Mouse (Mus musculus) liver, postnatal 0 days (tissue): ENCODE measurements around the gene Dhx40. TPM values are rescaled to one million over a fixed set of nuclear protein-coding genes. Genes with fewer than 3 reads are reported as not detected.
"Not testable (repeated sequence)": the region's sequence is repeated elsewhere in the genome, so short reads cannot be mapped to it uniquely, and the experiment has no call there.

Experiments used
- ATAC-seq: fragments of 200-750 bp; cut with Nextera tagmentation; 2 replicates; pipeline ENCODE4 v1.8.0; 2017; ENCODE audit warnings: mild to moderate bottlenecking, moderate library complexity
- DNase-seq: peaks from one replicate; pipeline ENCODE4 v3.0.0-alpha.2; 2016
- H3K27ac ChIP-seq: fragments of 300-500 bp; sonication (generic); 2 replicates; pipeline ENCODE4 v1.5.1; 2014; ENCODE audit warnings: antibody characterized with exemption, moderate library complexity, mild to moderate bottlenecking, low read depth
- H3K27me3 ChIP-seq: fragments of 300-500 bp; sonication (generic); 2 replicates; pipeline ENCODE4 v1.6.1; 2014; ENCODE audit warnings: low read length, control low read depth, mixed read lengths; ENCODE audit not compliant: insufficient read depth
- H3K36me3 ChIP-seq: fragments of 300-500 bp; sonication (generic); replicated peaks from 2 replicates; pipeline ENCODE4 v1.6.1; 2014; ENCODE audit warnings: mild to moderate bottlenecking, control low read depth, low read length, moderate library complexity, mixed read lengths; ENCODE audit not compliant: insufficient read depth
- H3K4me1 ChIP-seq: fragments of 300-500 bp; sonication (generic); 2 replicates; pipeline ENCODE4 v1.6.1; 2014; ENCODE audit warnings: antibody characterized with exemption, mild to moderate bottlenecking, control low read depth; ENCODE audit not compliant: insufficient read depth
- H3K4me2 ChIP-seq: fragments of 300-500 bp; sonication (generic); 2 replicates; pipeline ENCODE4 v1.6.1; 2014; ENCODE audit warnings: low read depth, mild to moderate bottlenecking, low read length, moderate library complexity, mixed read lengths
- H3K4me3 ChIP-seq: fragments of 300-500 bp; sonication (generic); 2 replicates; pipeline ENCODE4 v1.5.1; 2014; ENCODE audit warnings: low read depth, low read length
- H3K9ac ChIP-seq: fragments of 300-500 bp; sonication (generic); replicated peaks from 2 replicates; pipeline ENCODE4 v1.6.1; 2014; ENCODE audit warnings: mild to moderate bottlenecking, moderate library complexity
- H3K9me3 ChIP-seq: fragments of 300-500 bp; sonication (generic); 2 replicates; pipeline ENCODE4 v1.6.1; 2016; ENCODE audit warnings: mild to moderate bottlenecking, control low read depth, low read length, mixed read lengths
- CTCF ChIP-seq: sonication (generic); IDR thresholded peaks from 2 replicates; pipeline ENCODE4 v1.5.1; 2016; ENCODE audit warnings: antibody characterized with exemption, low read depth
- EP300 ChIP-seq: IDR thresholded peaks from 2 replicates; pipeline ENCODE4 v1.6.1; 2016; ENCODE audit warnings: antibody characterized with exemption, low read depth, mild to moderate bottlenecking
- WGBS: fragments of 180-500 bp; shearing (Covaris S2); extraction: QIAGEN DNeasy Blood & Tissue Kit; methylation state at CpG from one replicate; pipeline ENCODE4 v1.1.7; 2014; ENCODE audit not compliant: insufficient replicate concordance; 5-methylcytosine and 5-hydroxymethylcytosine counted together
- polyA plus RNA-seq: library from polyadenylated mRNA; unstranded; fragments of >200 nt; fragmentation: Nextera tagmentation; extraction: Ambion mirVana; gene quantifications from 2 replicates; pipeline ENCODE4 v1.2.1, GENCODE M21; 2015

Gene Dhx40
- polyA plus RNA-seq, 1 experiment from 2014 or later: 8.0 TPM

DNA sequence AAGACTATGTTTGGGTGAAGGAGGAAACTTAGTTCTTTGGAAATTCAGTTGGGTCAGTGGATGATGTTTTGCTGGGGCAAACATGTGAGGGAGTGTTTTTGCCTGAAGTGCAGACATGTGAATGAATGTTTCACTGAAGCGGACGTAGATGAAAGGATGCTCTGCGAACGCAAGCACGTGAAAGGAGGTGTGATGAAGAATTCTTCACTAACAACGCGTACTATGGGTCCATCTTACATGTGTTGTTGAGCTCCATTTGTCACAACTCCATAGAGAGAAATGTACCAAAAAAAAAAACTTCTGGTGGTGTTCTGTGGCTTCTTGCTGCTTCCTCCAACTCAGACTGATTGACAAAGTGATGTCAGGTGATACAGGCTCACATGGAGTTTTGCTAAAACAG lies 15.0 kb upstream of the Dhx40 start:
- TF ChIP-seq CTCF (no peak), EP300 (no peak)
- H3K4me1 ChIP-seq: no peaks in the 10 kb centered on the region
- no peak overlapping the region for H3K9ac ChIP-seq
- H3K27ac ChIP-seq: no peak overlapping the region
- H3K4me3 ChIP-seq: no peak overlapping the region
- no peaks in the 10 kb centered on the region for H3K36me3 ChIP-seq
- no peak overlapping the region for H3K4me2 ChIP-seq
- H3K9me3 ChIP-seq: no peaks in the 10 kb centered on the region
- ATAC-seq (no peak), DNase-seq (no peak)
- H3K27me3 ChIP-seq: no peaks in the 10 kb centered on the region
- WGBS: 89% methylated on average over 7 of the region's 7 CpGs

DNA sequence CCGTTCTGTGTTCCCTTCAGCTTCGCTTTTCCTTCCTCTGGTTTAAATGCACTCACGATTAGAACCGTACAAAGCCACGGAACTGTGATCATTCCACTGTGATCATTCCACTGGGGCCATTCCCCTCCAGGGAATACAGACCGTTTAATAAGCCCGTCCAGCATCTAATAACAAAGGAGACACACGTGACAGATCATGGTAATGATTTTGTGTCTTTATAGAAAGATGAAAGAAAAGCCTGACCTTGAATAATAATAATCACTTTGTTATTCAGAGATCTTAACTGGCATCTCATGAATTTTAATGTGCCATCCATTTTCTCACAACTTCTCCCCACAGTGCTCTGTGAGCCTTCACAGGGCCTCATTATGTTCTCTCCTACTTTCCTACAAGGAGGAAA lies 12.0 kb upstream of the Dhx40 start:
- TF ChIP-seq CTCF: no peak
- TF ChIP-seq EP300: no peak
- Histone ChIP-seq H3K4me3 (no peak overlapping the region), H3K4me2 (no peak overlapping the region), H3K36me3 (no peaks in the 10 kb centered on the region), H3K9me3 (no peaks in the 10 kb centered on the region), H3K27ac (no peak overlapping the region), H3K27me3 (no peaks in the 10 kb centered on the region), H3K9ac (no peak overlapping the region), H3K4me1 (no peaks in the 10 kb centered on the region)
- WGBS: 65% methylated on average over 8 of the region's 8 CpGs
- DNase-seq: no peak
- no peak for ATAC-seq

DNA sequence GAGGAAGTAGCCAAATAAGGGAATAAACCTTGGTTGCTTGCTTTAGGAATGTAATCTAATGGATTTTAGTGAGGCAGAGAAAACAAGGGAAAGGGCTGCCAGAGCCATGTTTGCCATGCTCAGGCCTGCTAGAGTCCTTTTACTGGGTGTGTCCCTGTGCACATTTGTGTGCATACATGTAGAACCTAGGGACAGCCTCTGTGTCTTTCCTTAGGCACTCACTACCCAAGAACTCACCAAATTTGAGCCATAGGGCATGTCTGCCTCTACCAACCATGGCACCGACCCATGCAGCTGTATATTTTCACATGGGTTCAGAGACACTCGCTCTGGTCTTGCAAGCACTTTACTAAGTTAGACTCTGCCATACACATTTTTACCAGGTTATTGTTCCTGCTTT lies 11.4 kb upstream of the Dhx40 start:
- no peak for DNase-seq
- 86% methylated on average over 2 of the region's 2 CpGs for WGBS
- no peak for TF ChIP-seq CTCF
- no peak for TF ChIP-seq EP300

DNA sequence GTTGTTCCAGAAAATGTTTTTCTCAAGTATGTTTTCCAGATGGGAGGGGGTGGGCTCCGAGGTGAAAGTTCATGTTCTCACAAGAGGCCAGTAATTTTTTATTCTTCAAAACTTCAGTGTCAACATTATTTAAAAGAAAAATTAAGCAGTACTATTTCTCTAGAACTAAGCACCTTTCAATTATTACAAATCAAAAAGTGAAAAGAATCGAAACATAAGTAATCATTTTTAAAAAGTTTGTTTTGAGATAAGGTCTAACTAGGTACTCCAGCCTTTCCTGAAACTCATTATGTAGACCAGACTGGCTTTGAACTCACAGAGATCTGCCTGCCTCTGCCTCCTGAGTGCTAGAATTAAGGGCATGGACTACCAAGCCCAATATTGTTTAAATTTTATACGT lies 8.7 kb upstream of the Dhx40 start:
- not testable (repeated sequence) for H3K36me3 ChIP-seq, H3K27me3 ChIP-seq, H3K4me2 ChIP-seq, H3K4me1 ChIP-seq, H3K9me3 ChIP-seq, DNase-seq, H3K9ac ChIP-seq, H3K4me3 ChIP-seq
- 68% methylated on average over 3 of the region's 3 CpGs for WGBS
- ATAC-seq: peak; percentile 47
- peak overlapping the region; percentile 78 for H3K27ac ChIP-seq

More for the DNA sequence above, 11.4 kb upstream of the Dhx40 start:
- H3K4me2 ChIP-seq: no peak overlapping the region
- no peak for ATAC-seq
- no peaks in the 10 kb centered on the region for H3K27me3 ChIP-seq
- H3K9me3 ChIP-seq: no peaks in the 10 kb centered on the region
- H3K9ac ChIP-seq: no peak overlapping the region
- H3K4me1 ChIP-seq: no peaks in the 10 kb centered on the region
- H3K4me3 ChIP-seq: no peak overlapping the region
- H3K36me3 ChIP-seq: no peaks in the 10 kb centered on the region
- no peak overlapping the region for H3K27ac ChIP-seq

DNA sequence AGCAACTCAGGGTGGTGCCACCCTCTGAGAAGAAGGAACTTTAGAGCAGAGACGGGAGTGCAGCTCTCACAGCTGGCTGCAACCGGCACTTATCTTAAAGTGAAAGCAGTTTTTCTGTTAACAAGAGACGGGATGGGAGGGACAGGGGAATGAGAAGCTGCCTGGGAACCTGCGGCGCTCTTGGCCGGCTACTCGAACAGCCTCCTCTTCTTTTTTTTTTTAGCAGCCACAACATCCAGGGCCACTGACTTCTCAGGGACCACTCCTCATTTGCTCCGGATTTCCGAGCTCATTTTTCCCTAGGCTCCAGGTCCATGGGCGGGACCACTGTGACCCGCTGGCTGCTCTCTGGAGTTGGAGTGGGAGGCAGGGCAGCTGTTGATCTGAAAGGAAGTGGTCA lies 6.9 kb upstream of the Dhx40 start:
- not testable (repeated sequence) for H3K36me3 ChIP-seq, H3K4me3 ChIP-seq, ATAC-seq, DNase-seq, H3K27ac ChIP-seq, H3K27me3 ChIP-seq, H3K4me1 ChIP-seq, H3K9me3 ChIP-seq, H3K4me2 ChIP-seq, H3K9ac ChIP-seq
- 0% methylated on average over 3 of the region's 11 CpGs for WGBS

DNA sequence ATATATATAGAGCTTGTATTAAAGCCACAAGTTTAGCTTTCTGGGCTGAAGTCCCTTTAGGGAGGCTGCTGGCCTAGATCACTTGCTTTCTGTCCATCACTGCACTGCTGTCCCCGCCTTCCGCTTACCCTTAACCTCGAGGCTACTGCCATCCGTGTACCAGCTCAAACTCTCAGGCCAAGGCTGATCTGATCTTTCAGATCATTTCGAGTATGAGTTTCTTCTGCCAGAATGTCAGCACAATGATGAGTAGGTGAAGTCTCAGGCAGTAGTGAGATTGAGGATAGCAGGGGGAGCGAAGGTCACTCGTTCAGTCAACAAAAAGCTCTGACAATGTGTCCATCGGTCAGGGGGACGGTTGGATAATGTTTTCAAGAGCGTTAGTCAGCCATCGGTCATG lies 5.7 kb upstream of the Dhx40 start:
- not testable (repeated sequence) for H3K4me1 ChIP-seq, H3K4me3 ChIP-seq, H3K4me2 ChIP-seq, H3K9ac ChIP-seq, H3K27me3 ChIP-seq, H3K36me3 ChIP-seq, H3K9me3 ChIP-seq, DNase-seq, H3K27ac ChIP-seq, ATAC-seq
- WGBS: 48% methylated on average over 5 of the region's 11 CpGs

DNA sequence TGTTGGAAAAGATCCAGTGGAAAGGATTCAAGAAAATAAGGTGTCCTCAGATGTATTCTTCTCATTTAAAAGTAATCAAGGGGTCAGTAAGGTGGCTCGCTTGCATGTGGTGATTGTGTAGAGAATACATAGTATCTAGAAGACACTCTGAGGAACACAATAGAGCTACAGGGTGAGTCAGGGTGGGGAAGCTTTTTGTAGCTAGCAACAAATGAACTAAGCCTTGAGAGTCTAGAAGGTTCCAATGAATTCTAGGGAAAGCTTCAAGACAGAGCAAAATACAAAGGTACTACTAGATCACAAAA lies 3.7 kb upstream of the Dhx40 start:
- Histone ChIP-seq H3K9ac (no peak overlapping the region), H3K4me3 (no peak overlapping the region), H3K4me1 (peaks cover 11% of the 10 kb centered on the region), H3K27me3 (no peaks in the 10 kb centered on the region), H3K36me3 (no peaks in the 10 kb centered on the region), H3K27ac (peak overlapping the region; percentile 71), H3K9me3 (no peaks in the 10 kb centered on the region), H3K4me2 (no peak overlapping the region)
- WGBS: 81% methylated on average over 1 of the region's 1 CpGs
- ATAC-seq (peak; percentile 54), DNase-seq (no peak)
- TF ChIP-seq EP300 (0 out of 2 replicates have a peak, but pooled peaks have one; percentile 25), CTCF (no peak)
